Mouse (Mus musculus): ENCODE data around the gene Tifab.

DNA sequence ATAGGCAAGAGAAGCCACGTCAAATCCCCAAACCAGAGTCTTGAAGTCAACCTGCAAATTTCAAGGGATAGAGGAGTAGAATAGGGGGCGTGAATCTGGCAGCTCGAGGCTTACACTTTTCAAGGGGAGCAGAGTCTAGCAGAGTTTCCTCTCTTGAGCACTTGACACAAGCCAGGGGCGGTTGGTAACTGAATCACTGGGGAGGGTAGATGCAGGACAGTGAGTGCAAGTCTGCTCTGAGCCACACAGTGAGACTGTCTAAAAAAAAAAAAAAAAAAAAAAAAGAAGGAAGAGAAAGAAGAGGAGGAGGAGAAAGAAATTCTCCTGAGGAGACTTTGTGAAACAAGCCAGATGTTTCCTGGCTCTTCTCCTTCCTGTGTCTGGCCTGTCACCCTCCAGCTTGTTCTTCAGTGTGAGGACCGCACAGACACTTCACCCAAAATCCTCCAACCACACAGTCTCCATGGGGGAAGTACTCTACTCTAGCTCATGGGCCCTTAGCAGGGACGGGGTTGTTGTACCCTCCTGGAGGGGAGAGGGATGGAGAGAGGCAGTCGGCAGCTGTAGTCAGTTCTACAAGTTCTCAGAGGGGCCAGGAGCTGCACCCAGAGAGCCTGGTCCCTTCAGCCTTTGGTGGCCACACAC is 5.7 kb downstream of the Tifab start:
- TF ChIP-seq CTCF (IDR thresholded peaks at IDR 0.05; ENCODE audit: control insufficient read depth, insufficient read depth, insufficient replicate concordance, low read depth, low read length): no peak
- TF ChIP-seq POLR2A (IDR thresholded peaks at IDR 0.05; ENCODE audit: control insufficient read depth, low read depth, low read length): no peak
